Mouse (Mus musculus) liver, adult 2 months (tissue): ENCODE data around the gene Gphb5. TPM values are rescaled to one million over a fixed set of nuclear protein-coding genes. Genes with fewer than 3 reads are reported as not detected.
A peak's percentile ranks its signal among the peaks of the same experiment; 100 is the strongest.
"Not testable (repeated sequence)": the region's sequence is repeated elsewhere in the genome, so short reads cannot be mapped to it uniquely, and the experiment has no call there.

Source experiments
- DNase-seq: peaks from one replicate; pipeline ENCODE4 v3.0.0-alpha.2; 2011; ENCODE audit warnings: low read depth, low spot score; ENCODE audit errors: extremely low read depth
- H3K27ac ChIP-seq: fragments of 200-500 bp; replicated peaks from 2 replicates; pipeline ENCODE4 v1.5.1; 2012; ENCODE audit warnings: low read depth, mild to moderate bottlenecking, control low read depth, inconsistent platforms, low read length; ENCODE audit not compliant: insufficient read depth
- H3K27me3 ChIP-seq: fragments of 200-500 bp; 2 replicates; pipeline ENCODE4 v1.6.1; 2012; ENCODE audit warnings: mild to moderate bottlenecking, moderate library complexity, low read length, inconsistent platforms; ENCODE audit not compliant: control insufficient read depth, insufficient read depth
- H3K36me3 ChIP-seq: fragments of 200-500 bp; 2 replicates; pipeline ENCODE4 v1.6.1; 2012; ENCODE audit warnings: low read length, inconsistent platforms; ENCODE audit not compliant: control insufficient read depth, insufficient read depth
- H3K4me1 ChIP-seq: fragments of 200-500 bp; 2 replicates; pipeline ENCODE4 v1.6.1; 2011; ENCODE audit warnings: low read length; ENCODE audit not compliant: control insufficient read depth, insufficient read depth
- H3K4me3 ChIP-seq: fragments of 200-500 bp; 2 replicates; pipeline ENCODE4 v1.5.1; 2011; ENCODE audit warnings: low read depth, mild to moderate bottlenecking, control low read depth, low read length, moderate library complexity; ENCODE audit not compliant: insufficient read depth
- H3K79me2 ChIP-seq: fragments of 200-500 bp; 2 replicates; pipeline ENCODE4 v1.6.1; 2012; ENCODE audit warnings: inconsistent platforms, mild to moderate bottlenecking, low read length, moderate library complexity; ENCODE audit not compliant: control insufficient read depth, insufficient read depth
- H3K9ac ChIP-seq: fragments of 200-500 bp; 2 replicates; pipeline ENCODE4 v1.6.1; 2012; ENCODE audit warnings: low read depth, mild to moderate bottlenecking, control low read depth, inconsistent platforms, low read length
- CTCF ChIP-seq: fragments of 200-500 bp; IDR thresholded peaks from 2 replicates; pipeline ENCODE4 v1.5.1; 2011; ENCODE audit warnings: low read depth, low read length, control low read depth
- POLR2A ChIP-seq: fragments of 200-500 bp; IDR thresholded peaks from 2 replicates; pipeline ENCODE4 v1.6.1; 2011; ENCODE audit warnings: low read length, control low read depth; ENCODE audit not compliant: insufficient read depth; ENCODE audit errors: extremely low read depth
- WGBS: fragments of 180-500 bp; shearing (Covaris S2); methylation state at CpG from one replicate; pipeline ENCODE4 v1.1.7; 2018; 5-methylcytosine and 5-hydroxymethylcytosine counted together
- polyA plus RNA-seq: library from polyadenylated mRNA; depleted of rRNA; stranded (reverse); fragments of >200 nt; gene quantifications from 2 replicates; pipeline ENCODE4 v1.2.3, GENCODE M21; 2012
- total RNA-seq: library from RNA; depleted of rRNA; stranded (reverse); fragments of >200 nt; gene quantifications from 2 replicates; pipeline ENCODE4 v1.2.3, GENCODE M21; 2014

Gene Gphb5
- total and polyA plus RNA-seq, 2 experiments, result not detected

DNA sequence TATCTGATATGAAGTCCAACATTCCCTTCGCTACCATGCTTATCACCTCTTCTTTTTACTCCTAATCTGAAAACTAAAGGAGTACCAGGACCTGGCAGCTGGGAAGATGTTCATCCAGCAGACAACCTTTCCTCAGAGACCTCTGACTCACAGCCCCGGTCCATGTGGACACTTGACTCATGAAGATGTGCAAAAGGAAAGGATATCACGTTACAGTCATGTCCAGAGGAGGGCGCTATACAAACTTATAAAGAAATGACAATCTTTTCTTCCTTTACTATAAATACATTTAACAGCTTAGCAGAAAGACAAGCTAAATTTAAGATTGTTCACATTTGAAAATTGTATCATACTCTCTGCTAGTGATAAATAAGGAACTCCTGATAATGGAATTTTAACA lies 36.4 kb upstream of the Gphb5 start:
- H3K4me3 ChIP-seq, result no peak overlapping the region
- peak; percentile 16; the same call in 1 of the 2 replicates for TF ChIP-seq CTCF
- no peak for TF ChIP-seq POLR2A
- peaks cover 3% of the 10 kb centered on the region for H3K4me1 ChIP-seq
- H3K79me2 ChIP-seq, result no peaks in the 10 kb centered on the region
- H3K9ac ChIP-seq, result no peak overlapping the region
- no peak overlapping the region for H3K27ac ChIP-seq
- no peak for DNase-seq
- 83% methylated on average over 4 of the region's 4 CpGs for WGBS
- no peaks in the 10 kb centered on the region for H3K27me3 ChIP-seq
- H3K36me3 ChIP-seq, result peaks cover 28% of the 10 kb centered on the region; the same call in 1 of the 2 replicates

DNA sequence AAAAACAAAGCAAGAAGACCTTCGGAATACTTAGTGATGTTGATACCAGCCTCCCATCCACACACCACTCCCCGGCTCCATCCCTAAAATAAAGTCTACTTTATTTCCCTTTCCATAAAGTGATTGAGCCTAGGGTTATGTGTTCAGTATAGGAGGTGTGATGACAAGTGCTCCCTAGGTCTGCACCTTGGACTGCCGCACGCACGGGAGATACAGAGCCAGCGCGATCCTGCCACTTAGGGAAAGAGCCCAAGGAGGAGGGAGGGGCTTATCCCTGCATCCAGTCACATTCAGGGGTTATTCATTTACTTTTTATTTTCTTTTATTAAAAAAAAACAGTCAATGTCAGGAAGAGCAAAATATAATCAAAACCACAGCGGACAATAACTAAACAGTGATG lies 34.0 kb upstream of the Gphb5 start:
- WGBS, result 92% methylated on average over 8 of the region's 8 CpGs
- DNase-seq, result no peak
- Histone ChIP-seq H3K27me3 (no peaks in the 10 kb centered on the region), H3K4me3 (no peak overlapping the region), H3K79me2 (no peaks in the 10 kb centered on the region), H3K4me1 (peaks cover 3% of the 10 kb centered on the region), H3K9ac (no peak overlapping the region), H3K36me3 (peaks cover 26% of the 10 kb centered on the region; the same call in 1 of the 2 replicates), H3K27ac (no peak overlapping the region)
- no peak for TF ChIP-seq POLR2A
- no peak for TF ChIP-seq CTCF

DNA sequence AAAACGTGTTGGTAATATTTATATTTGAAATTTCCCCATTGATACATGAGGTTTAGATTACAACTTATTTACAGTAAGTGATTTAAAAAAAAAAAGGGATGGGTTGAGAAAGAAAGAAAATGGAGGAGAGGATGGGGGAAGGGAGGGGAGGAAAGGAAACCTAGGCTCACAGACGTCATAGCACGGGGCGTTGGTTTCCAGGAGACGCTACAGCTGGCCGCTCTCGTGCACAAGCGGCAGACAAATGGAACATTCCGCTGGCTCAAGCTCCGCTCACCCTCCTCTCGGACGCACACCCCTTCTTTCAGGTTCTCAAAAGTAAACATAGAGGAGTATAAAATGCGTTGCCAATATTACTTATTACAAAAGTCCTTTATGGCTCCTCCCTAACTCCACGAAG lies 33.4 kb upstream of the Gphb5 start:
- Histone ChIP-seq H3K9ac (no peak overlapping the region), H3K4me3 (no peak overlapping the region), H3K79me2 (no peaks in the 10 kb centered on the region), H3K27ac (no peak overlapping the region), H3K4me1 (peaks cover 3% of the 10 kb centered on the region), H3K36me3 (peaks cover 26% of the 10 kb centered on the region; the same call in 1 of the 2 replicates), H3K27me3 (no peaks in the 10 kb centered on the region)
- no peak for DNase-seq
- TF ChIP-seq CTCF (no peak), POLR2A (no peak)
- WGBS, result 91% methylated on average over 14 of the region's 14 CpGs

DNA sequence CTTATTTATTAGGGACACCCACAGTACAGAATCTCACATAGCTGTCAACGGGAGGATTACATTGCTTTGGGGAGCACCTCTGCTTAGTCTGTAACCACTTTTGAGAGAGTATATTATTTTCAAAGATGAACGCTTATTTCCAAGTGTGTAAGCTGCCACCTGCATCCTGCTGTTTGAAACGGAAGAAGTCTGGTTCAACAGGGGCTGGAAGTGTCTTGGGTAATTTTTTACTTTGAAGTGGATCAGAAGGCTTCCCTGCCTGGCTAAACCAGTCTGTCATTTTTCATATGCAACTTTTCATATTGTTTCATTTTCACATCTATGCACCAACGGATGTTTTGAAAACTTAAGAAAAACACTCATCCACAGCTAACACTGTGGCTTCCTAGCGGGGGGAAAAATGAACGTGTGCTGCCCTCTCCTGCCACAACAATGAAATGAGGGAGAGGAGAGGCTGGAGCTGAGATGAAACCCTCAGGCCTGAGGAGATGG lies 32.9 kb upstream of the Gphb5 start:
- Histone ChIP-seq H3K36me3 (peaks cover 26% of the 10 kb centered on the region; the same call in 1 of the 2 replicates), H3K4me1 (peaks cover 3% of the 10 kb centered on the region), H3K27me3 (no peaks in the 10 kb centered on the region), H3K79me2 (no peaks in the 10 kb centered on the region), H3K27ac (no peak overlapping the region), H3K4me3 (no peak overlapping the region), H3K9ac (no peak overlapping the region)
- DNase-seq, result no peak
- no peak for TF ChIP-seq POLR2A
- TF ChIP-seq CTCF, result no peak; the same call in 1 of the 2 replicates
- whole genome bisulfite sequencing, result 71% methylated on average over 6 of the region's 6 CpGs

DNA sequence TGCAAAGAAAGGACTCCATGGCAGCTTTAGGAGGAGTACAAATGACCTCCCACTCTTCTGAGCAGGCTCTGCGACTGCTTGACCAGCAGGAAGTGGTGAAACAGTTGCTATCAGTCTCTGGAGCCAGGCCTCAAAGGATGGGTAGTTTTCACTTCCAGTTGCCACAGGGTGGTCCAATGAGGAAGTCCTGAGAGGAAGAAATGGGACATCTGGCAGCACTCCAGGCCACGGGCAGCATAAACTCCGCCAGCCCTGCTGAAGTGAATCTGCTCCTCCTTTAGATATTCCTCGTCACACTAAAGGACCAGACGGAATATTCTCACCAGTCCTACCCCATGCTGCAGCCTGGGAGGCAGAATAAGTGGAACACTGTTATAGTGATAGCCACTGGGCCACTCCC lies 32.3 kb upstream of the Gphb5 start:
- Histone ChIP-seq H3K36me3 (peaks cover 26% of the 10 kb centered on the region; the same call in 1 of the 2 replicates), H3K9ac (no peak overlapping the region), H3K4me3 (no peak overlapping the region), H3K27me3 (no peaks in the 10 kb centered on the region), H3K79me2 (no peaks in the 10 kb centered on the region), H3K4me1 (peaks cover 3% of the 10 kb centered on the region), H3K27ac (no peak overlapping the region)
- 73% methylated on average over 5 of the region's 5 CpGs for WGBS
- DNase-seq, result no peak
- no peak for TF ChIP-seq POLR2A
- no peak for TF ChIP-seq CTCF

DNA sequence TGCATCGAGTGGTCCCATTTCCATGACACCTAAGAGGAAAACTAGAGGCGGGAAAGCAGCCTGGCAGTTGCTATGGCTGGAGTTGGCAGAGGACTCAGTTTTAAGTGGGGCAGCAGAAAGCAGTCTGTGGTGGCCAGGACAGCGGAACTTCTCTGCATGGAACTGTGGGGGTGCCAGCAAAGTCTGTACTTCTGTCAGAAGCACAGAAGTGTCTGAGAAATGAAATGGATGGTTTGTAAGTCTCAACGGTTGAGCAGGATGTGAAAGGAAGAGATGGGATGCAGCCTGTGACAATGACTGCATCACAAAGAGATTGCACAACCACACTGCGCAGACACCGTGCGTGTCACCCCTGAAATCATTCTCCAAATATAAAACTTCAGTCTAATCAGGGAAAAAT lies 29.7 kb upstream of the Gphb5 start:
- WGBS, result 74% methylated on average over 7 of the region's 7 CpGs
- Histone ChIP-seq H3K79me2 (no peaks in the 10 kb centered on the region), H3K27me3 (no peaks in the 10 kb centered on the region), H3K4me3 (no peak overlapping the region), H3K4me1 (no peaks in the 10 kb centered on the region), H3K9ac (no peak overlapping the region), H3K36me3 (peaks cover 6% of the 10 kb centered on the region; the same call in 1 of the 2 replicates), H3K27ac (no peak overlapping the region)
- TF ChIP-seq POLR2A (no peak), CTCF (no peak)
- no peak for DNase-seq

DNA sequence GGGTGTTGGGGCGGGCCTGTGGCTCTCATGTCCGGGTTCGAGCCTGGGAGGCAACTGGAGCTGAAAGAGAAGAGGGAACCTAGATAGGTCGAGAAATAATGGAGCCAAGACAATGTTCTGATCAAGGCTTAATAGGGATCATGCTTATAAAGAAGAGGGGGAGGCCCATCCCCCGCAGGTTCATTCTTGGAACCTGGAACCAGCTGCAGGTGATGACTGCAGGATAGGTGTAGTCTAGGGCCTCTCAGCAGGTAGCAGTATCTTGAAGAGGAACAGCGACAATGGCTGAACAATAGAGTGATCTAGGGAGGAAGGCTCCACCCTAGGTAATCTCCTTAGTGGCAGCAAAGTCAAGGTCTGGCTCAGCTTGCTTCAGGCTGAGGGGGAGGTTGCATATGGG lies 15.8 kb upstream of the Gphb5 start:
- H3K9ac ChIP-seq, H3K27me3 ChIP-seq, H3K27ac ChIP-seq, H3K36me3 ChIP-seq, DNase-seq, H3K4me1 ChIP-seq, H3K4me3 ChIP-seq, H3K79me2 ChIP-seq: not testable (repeated sequence)
- 85% methylated on average over 6 of the region's 6 CpGs for WGBS
